Mouse (Mus musculus) stomach, postnatal 0 days (tissue): ENCODE measurements at regions not wholly inside any gene's neighbourhood (a gene's known extent, or its start where the extent isn't known, plus 50 kb on each side); places are given as distances from the start of the nearest gene placed in this dataset.
A peak's percentile ranks its signal among the peaks of the same experiment; 100 is the strongest.

Experiments
- ATAC-seq: fragments of 200-750 bp; cut with Nextera tagmentation; 2 replicates; pipeline ENCODE4 v1.8.0; 2017; ENCODE audit not compliant: low FRiP score, low TSS enrichment
- DNase-seq: peaks from one replicate; pipeline ENCODE4 v3.0.0-alpha.2; 2016; ENCODE audit warnings: low spot score
- H3K27ac ChIP-seq: fragments of 300-500 bp; sonication (generic); replicated peaks from 2 replicates; pipeline ENCODE4 v1.5.1; 2014; ENCODE audit warnings: mild to moderate bottlenecking, control low read depth
- H3K27me3 ChIP-seq: fragments of 300-500 bp; sonication (generic); 2 replicates; pipeline ENCODE4 v1.6.1; 2014; ENCODE audit warnings: low read length; ENCODE audit not compliant: control insufficient read depth, insufficient read depth
- H3K36me3 ChIP-seq: fragments of 300-500 bp; sonication (generic); 2 replicates; pipeline ENCODE4 v1.6.1; 2014; ENCODE audit warnings: low read length, mixed read lengths; ENCODE audit not compliant: control insufficient read depth, insufficient read depth
- H3K4me1 ChIP-seq: fragments of 300-500 bp; sonication (generic); replicated peaks from 2 replicates; pipeline ENCODE4 v1.6.1; 2014; ENCODE audit warnings: antibody characterized with exemption; ENCODE audit not compliant: control insufficient read depth, insufficient read depth
- H3K4me2 ChIP-seq: fragments of 300-500 bp; sonication (generic); replicated peaks from 2 replicates; pipeline ENCODE4 v1.6.1; 2014; ENCODE audit warnings: low read depth, mild to moderate bottlenecking, control low read depth, moderate library complexity
- H3K4me3 ChIP-seq: fragments of 300-500 bp; sonication (generic); 2 replicates; pipeline ENCODE4 v1.5.1; 2014; ENCODE audit warnings: low read depth, low read length, control low read depth
- H3K9ac ChIP-seq: fragments of 300-500 bp; sonication (generic); 2 replicates; pipeline ENCODE4 v1.6.1; 2014; ENCODE audit warnings: mild to moderate bottlenecking, low read length, control low read depth, mixed read lengths
- H3K9me3 ChIP-seq: fragments of 300-500 bp; sonication (generic); 2 replicates; pipeline ENCODE4 v1.6.1; 2016; ENCODE audit warnings: low read length; ENCODE audit not compliant: control insufficient read depth
- CTCF ChIP-seq: IDR thresholded peaks from 2 replicates; pipeline ENCODE4 v1.5.1; 2016; ENCODE audit warnings: antibody characterized with exemption, low read depth, mild to moderate bottlenecking, moderate library complexity
- EP300 ChIP-seq: optimal IDR thresholded peaks from 2 replicates; pipeline ENCODE3; 2016; ENCODE audit warnings: antibody characterized with exemption
- WGBS: fragments of 180-500 bp; shearing (Covaris S2); extraction: QIAGEN DNeasy Blood & Tissue Kit; methylation state at CpG from one replicate; pipeline ENCODE4 v1.1.7; 2014; 5-methylcytosine and 5-hydroxymethylcytosine counted together

DNA sequence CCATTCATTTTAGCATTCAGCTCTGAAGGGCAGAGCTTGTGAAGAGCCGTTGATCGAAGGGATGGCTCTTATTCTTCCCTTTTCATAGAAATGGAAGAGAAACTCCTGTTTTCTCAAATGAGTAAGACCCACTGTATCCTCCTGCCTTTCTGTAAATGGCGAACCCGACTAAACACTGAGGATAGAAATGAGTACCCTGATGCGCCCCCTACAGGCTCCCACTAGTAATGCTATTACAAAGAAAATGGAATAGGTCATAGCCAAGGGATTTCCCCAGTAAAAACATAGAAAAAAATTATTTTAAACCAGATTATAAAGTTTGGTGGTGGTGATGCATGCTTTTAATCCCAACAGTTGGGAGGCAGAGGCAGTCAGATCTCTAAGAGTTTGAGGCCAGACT, 162.1 kb downstream of the Etnk1 start:
- H3K9ac ChIP-seq = no peak overlapping the region
- ATAC-seq = no peak
- H3K36me3 ChIP-seq = no peaks in the 10 kb centered on the region
- H3K9me3 ChIP-seq = no peaks in the 10 kb centered on the region
- H3K4me1 ChIP-seq = no peaks in the 10 kb centered on the region
- no peak overlapping the region for H3K4me3 ChIP-seq
- no peak overlapping the region for H3K4me2 ChIP-seq
- DNase-seq = no peak
- no peak overlapping the region for H3K27ac ChIP-seq
- TF ChIP-seq CTCF (0 out of 2 replicates have a peak, but pooled peaks have one; percentile 22), EP300 (no peak)
- WGBS = 73% methylated on average over 5 of the region's 5 CpGs
- no peaks in the 10 kb centered on the region for H3K27me3 ChIP-seq

DNA sequence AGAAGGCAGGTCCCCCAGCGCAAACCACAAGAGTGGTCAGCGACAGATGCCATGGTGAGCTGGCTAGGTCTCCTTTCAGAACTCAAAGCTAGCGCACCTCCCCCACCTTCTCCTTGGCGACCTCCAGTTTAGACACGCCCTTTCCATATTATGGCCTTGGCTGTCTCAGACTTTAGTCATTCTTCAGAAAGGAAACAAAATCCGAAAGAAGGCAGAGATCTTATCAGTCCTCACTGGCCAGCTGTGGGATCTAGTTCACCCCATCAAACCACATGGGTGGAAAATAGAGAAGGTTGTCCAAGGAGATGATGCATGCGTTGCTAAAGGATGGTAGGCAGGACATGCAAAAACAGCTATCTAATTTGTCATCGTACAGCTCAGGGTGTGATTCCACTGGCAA, 166.5 kb downstream of the Etnk1 start:
- no peak for DNase-seq
- no peak overlapping the region for H3K4me3 ChIP-seq
- TF ChIP-seq CTCF (no peak), EP300 (no peak)
- H3K9me3 ChIP-seq = no peaks in the 10 kb centered on the region
- H3K36me3 ChIP-seq = no peaks in the 10 kb centered on the region
- no peak overlapping the region for H3K9ac ChIP-seq
- H3K27ac ChIP-seq = no peak overlapping the region
- H3K4me1 ChIP-seq = no peaks in the 10 kb centered on the region
- no peaks in the 10 kb centered on the region for H3K27me3 ChIP-seq
- 87% methylated on average over 8 of the region's 8 CpGs for WGBS
- H3K4me2 ChIP-seq = no peak overlapping the region
- no peak for ATAC-seq

DNA sequence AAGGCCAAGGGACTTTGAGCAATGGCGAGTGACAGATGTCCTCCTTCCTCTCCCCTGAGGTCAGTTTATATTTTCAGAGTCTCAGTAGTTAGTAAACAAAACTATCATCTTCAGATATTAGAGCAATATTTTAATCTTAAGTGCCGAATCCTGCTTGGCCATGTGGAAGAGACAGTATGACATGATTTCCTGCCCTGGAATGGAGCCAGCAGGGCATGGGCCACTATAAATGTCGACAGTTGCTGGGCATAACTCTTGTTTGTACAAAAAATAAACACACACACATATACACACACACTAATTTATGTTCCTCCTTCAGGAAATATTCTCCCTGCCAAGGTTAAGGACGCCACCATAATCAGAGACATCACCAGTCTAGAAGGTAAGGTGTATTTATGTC, 169.6 kb downstream of the Etnk1 start:
- no peaks in the 10 kb centered on the region for H3K9me3 ChIP-seq
- H3K36me3 ChIP-seq = no peaks in the 10 kb centered on the region
- no peak overlapping the region for H3K4me3 ChIP-seq
- H3K4me1 ChIP-seq = no peaks in the 10 kb centered on the region
- no peak for ATAC-seq
- H3K27me3 ChIP-seq = no peaks in the 10 kb centered on the region
- WGBS = 59% methylated on average over 4 of the region's 4 CpGs
- H3K9ac ChIP-seq = no peak overlapping the region
- no peak for TF ChIP-seq CTCF
- TF ChIP-seq EP300 = no peak
- no peak overlapping the region for H3K4me2 ChIP-seq
- DNase-seq = no peak
- no peak overlapping the region for H3K27ac ChIP-seq

DNA sequence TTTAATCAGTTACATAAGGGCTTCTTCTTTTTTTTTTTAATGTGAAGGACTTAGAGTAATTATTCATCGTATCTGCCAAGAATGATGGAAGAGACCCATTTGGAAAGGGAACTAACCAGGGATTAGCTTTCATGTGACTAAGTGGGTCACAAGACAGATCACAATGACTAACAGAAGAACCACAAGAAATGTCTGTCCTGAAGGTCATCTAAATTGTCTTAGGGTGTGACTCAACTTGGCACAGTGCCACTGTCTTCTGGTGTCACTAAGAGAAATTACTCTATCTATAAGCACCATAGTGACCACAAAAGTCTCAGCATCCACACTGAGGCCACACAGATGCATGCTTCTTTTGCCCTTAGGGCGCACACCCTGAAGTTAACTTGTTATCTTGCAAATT, 182.0 kb downstream of the Etnk1 start:
- Histone ChIP-seq H3K4me1 (no peaks in the 10 kb centered on the region), H3K4me3 (no peak overlapping the region), H3K9me3 (no peaks in the 10 kb centered on the region), H3K27ac (no peak overlapping the region), H3K36me3 (no peaks in the 10 kb centered on the region), H3K4me2 (no peak overlapping the region), H3K9ac (no peak overlapping the region), H3K27me3 (no peaks in the 10 kb centered on the region)
- TF ChIP-seq CTCF (no peak), EP300 (no peak)
- no peak for ATAC-seq
- 81% methylated on average over 2 of the region's 2 CpGs for WGBS
- no peak for DNase-seq

DNA sequence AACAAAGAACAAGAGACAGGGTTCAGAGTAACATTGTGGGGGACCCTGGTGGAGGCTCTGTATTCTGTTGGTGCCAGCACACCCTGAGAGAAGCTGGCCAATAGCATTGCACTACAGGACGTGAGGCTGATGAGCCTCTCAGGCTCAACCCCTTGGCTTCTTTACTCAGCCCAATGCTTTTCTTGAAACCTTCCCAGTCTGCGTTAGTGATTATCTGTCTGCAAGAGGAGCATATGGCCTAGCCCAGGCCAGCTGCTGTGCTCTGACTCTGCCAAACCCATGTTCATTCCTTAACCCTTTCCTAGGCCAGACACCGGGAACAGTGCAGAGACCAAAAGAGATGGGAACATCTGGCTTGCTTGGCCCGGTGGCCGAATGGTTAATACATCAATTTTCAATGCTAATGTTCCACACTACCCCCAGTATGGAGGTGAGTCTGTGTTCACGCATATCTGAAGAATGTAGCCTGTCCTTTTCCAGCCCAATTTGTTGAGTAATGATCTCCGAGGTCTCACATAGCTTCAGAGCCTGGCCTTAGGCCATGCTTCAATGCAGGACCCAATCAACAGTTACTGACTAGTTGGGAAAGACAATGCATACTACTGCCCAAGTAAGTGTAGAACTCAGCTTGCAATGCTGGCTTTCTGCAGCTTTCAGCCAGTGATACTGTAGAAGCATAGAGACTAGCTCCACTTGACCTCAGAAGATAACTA, 192.5 kb downstream of the Etnk1 start:
- H3K27ac ChIP-seq = no peak overlapping the region
- WGBS = 58% methylated on average over 7 of the region's 7 CpGs
- H3K4me1 ChIP-seq = no peaks in the 10 kb centered on the region
- H3K9ac ChIP-seq = no peak overlapping the region
- no peak overlapping the region for H3K4me3 ChIP-seq
- H3K27me3 ChIP-seq = no peaks in the 10 kb centered on the region
- H3K4me2 ChIP-seq = no peak overlapping the region
- DNase-seq (no peak), ATAC-seq (peak; percentile 49; the same call in 1 of the 2 replicates)
- TF ChIP-seq CTCF (no peak), EP300 (no peak)
- H3K36me3 ChIP-seq = no peaks in the 10 kb centered on the region
- no peaks in the 10 kb centered on the region for H3K9me3 ChIP-seq

DNA sequence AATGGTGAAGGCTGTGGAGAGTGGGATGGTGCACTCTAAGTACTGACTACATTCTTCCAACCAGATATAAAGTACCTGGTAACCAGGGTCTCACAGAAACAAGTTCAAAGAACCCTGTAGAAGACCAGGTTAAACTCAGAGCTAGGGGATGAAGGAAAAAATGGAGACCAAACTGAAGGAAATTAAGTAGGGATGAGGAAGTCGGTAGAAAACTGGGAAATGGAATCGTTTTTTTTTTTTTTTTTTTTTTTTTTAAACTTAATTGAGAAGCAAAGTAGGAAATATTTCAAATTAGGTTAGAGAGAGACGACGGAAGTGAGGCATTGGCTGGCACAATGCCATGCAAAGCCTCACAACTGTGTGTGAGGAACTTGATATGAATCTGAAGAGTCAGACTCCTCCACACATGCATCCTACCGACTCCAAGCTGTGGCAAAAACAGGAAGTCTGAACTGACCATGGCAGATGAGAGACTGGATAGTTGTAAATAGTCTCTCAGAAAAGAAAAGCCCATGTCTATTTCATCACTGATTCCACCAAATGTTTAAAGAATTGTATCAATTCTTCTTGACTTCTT, 194.2 kb downstream of the Etnk1 start:
- Histone ChIP-seq H3K4me3 (no peak overlapping the region), H3K9ac (no peak overlapping the region), H3K27me3 (no peaks in the 10 kb centered on the region), H3K4me1 (no peaks in the 10 kb centered on the region), H3K4me2 (no peak overlapping the region), H3K9me3 (no peaks in the 10 kb centered on the region), H3K27ac (no peak overlapping the region), H3K36me3 (no peaks in the 10 kb centered on the region)
- no peak for ATAC-seq
- 52% methylated on average over 5 of the region's 5 CpGs for WGBS
- no peak for DNase-seq
- TF ChIP-seq CTCF (no peak), EP300 (no peak)
